Mouse (Mus musculus) ovary, postnatal 36 days (tissue): ENCODE data around the gene Rhox2g.
"Not testable (repeated sequence)": the region's sequence is repeated elsewhere in the genome, so short reads cannot be mapped to it uniquely, and the experiment has no call there.

ENCODE experiments used
- DNase-seq: peaks from one replicate; pipeline ENCODE4 v3.0.0; 2022; ENCODE audit warnings: low spot score, mixed read lengths

The Rhox2g gene

GRCm38 (mm10) chrX:37643370-37643769, at the start of gene Rhox2g:
Rhox2g (minus strand) TSS chrX:37643470.
- not testable (repeated sequence) for DNase-seq

GRCm38 (mm10) chrX:37692261-37692660, 49.0 kb upstream of the Rhox2g start:
- no peak for DNase-seq

GRCm38 (mm10) chrX:37683031-37683715, 39.9 kb upstream of the Rhox2g start:
- DNase-seq, result no peak

- not testable (repeated sequence) for DNase-seq
Measured at GRCm38 (mm10) chrX:37673177-37673576, 29.9 kb upstream of the Rhox2g start, which contains the start of gene Rhox2h. Rhox2h (minus strand) TSS chrX:37673277.

- not testable (repeated sequence) for DNase-seq
Measured at GRCm38 (mm10) chrX:37668664-37669063, 25.4 kb upstream of the Rhox2g start, which contains the start of gene Rhox3h. Rhox3h (minus strand) TSS chrX:37668764.

- DNase-seq, result not testable (repeated sequence)
Measured at GRCm38 (mm10) chrX:37651227-37651626, 8.0 kb upstream of the Rhox2g start, which contains the start of gene Rhox4g. Rhox4g (minus strand) TSS chrX:37651327.

- not testable (repeated sequence) for DNase-seq
Measured at GRCm38 (mm10) chrX:37628512-37628911, 14.8 kb downstream of the Rhox2g start, which contains the start of gene Rhox3g. Rhox3g (minus strand) TSS chrX:37628612.

GRCm38 (mm10) chrX:37607604-37608003, 35.7 kb downstream of the Rhox2g start, which contains the start of gene Rhox4f:
Rhox4f (minus strand) TSS chrX:37607704.
- not testable (repeated sequence) for DNase-seq
